Mouse (Mus musculus): ENCODE results near the gene Olfr447. TPM values are rescaled to one million over a fixed set of nuclear protein-coding genes. Genes with fewer than 3 reads are reported as not detected.

The Olfr447 gene
- polyA plus RNA-seq (2012; rRNA removed): not detected in 2 replicates

GRCm38 (mm10) chr6:42908578-42908977, at the start of gene Olfr447:
Gene Olfr447, plus strand, starts transcription at chr6:42908878.
- Histone ChIP-seq H3K27ac (ENCODE audit: control insufficient read depth, insufficient read depth, low read length) (no peak within 1 kb of the TSS), H3K27me3 (ENCODE audit: control insufficient read depth, insufficient read depth, low read length) (no peaks in the 10 kb centered on the region), H3K4me3 (ENCODE audit: control insufficient read depth, insufficient read depth, low read length) (no peak within 1 kb of the TSS), H3K4me1 (replicated peaks; ENCODE audit: control insufficient read depth, insufficient read depth, low read length) (no peaks in the 10 kb centered on the region), H3K36me3 (ENCODE audit: control insufficient read depth, insufficient read depth, low read length) (no peaks in the 10 kb centered on the region)
- no peak for DNase-seq
- TF ChIP-seq CTCF (IDR thresholded peaks at IDR 0.05; ENCODE audit: borderline replicate concordance, control insufficient read depth, extremely low read depth, insufficient read depth, low read length, poor library complexity): no peak
- no peak for TF ChIP-seq POLR2A (IDR thresholded peaks at IDR 0.05; ENCODE audit: control insufficient read depth, extremely low read depth, insufficient read depth, low read length, poor library complexity)

DNA sequence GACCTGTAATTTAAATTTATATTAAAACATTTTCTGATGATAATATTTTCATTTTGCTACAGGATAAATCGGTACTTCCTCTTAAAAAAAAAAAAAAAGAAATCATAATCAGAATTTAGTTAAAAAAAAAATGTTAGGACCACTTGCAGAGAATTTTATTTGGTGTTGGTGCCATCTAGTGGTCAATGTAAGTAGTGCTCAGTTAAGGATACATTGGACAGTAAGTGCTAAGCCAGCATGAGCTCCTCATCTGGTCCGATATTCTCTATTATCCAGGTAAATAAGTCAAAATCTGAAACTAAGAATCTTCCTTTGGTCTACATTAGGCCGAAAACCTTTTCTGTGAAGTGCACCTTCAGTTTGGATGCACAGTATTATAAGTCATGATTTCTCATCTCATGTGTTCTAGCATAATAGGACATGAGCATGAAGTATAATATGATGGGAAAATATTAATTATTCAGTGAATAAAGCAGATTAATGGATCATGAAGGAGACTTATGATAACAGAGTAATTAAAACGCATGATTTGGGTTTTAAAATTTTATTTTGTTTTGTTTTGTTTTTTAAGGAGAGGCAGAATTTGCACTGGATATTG, 48.4 kb upstream of the Olfr447 start:
- WGBS: 17% methylated on average over 4 of the region's 4 CpGs
- Histone ChIP-seq H3K36me3 (ENCODE audit: control insufficient read depth, insufficient read depth, low read length) (no peaks in the 10 kb centered on the region), H3K27ac (ENCODE audit: control insufficient read depth, insufficient read depth, low read length) (no peak overlapping the region), H3K27me3 (ENCODE audit: control insufficient read depth, insufficient read depth, low read length) (no peaks in the 10 kb centered on the region), H3K4me3 (ENCODE audit: control insufficient read depth, insufficient read depth, low read length) (no peak overlapping the region), H3K4me1 (replicated peaks; ENCODE audit: control insufficient read depth, insufficient read depth, low read length) (no peaks in the 10 kb centered on the region)
- TF ChIP-seq CTCF (IDR thresholded peaks at IDR 0.05; ENCODE audit: borderline replicate concordance, control insufficient read depth, extremely low read depth, insufficient read depth, low read length, poor library complexity): no peak
- no peak for TF ChIP-seq POLR2A (IDR thresholded peaks at IDR 0.05; ENCODE audit: control insufficient read depth, extremely low read depth, insufficient read depth, low read length, poor library complexity)
- peak; percentile 7 for DNase-seq

DNA sequence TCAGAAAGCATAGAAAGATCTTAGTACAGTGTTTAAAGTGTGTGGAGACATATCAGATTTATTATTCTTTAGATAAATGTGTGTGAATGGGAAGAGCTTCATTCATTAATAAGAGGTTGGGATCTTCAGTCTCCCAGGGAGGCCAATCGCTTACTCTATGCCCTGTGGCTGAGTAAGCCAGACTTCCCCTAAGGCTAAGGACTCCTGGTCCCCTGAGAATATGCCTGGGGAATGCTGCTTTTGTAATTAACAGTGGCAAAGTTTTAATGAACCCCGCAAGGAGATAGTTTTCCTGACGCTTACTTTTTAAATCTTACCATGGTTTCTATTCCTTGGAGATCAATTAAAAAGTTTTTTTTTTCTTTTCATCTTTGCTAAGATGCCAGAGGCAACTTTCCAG, 39.0 kb upstream of the Olfr447 start:
- 87% methylated on average over 3 of the region's 3 CpGs for WGBS
- no peak for DNase-seq
- no peaks in the 10 kb centered on the region for H3K36me3 ChIP-seq (ENCODE audit: control insufficient read depth, insufficient read depth, low read length)
- H3K27ac ChIP-seq (ENCODE audit: control insufficient read depth, insufficient read depth, low read length): no peak overlapping the region
- no peaks in the 10 kb centered on the region for H3K4me1 ChIP-seq (replicated peaks; ENCODE audit: control insufficient read depth, insufficient read depth, low read length)
- H3K4me3 ChIP-seq (ENCODE audit: control insufficient read depth, insufficient read depth, low read length): no peak overlapping the region
- no peak for TF ChIP-seq CTCF (IDR thresholded peaks at IDR 0.05; ENCODE audit: borderline replicate concordance, control insufficient read depth, extremely low read depth, insufficient read depth, low read length, poor library complexity)
- no peak for TF ChIP-seq POLR2A (IDR thresholded peaks at IDR 0.05; ENCODE audit: control insufficient read depth, extremely low read depth, insufficient read depth, low read length, poor library complexity)
- no peaks in the 10 kb centered on the region for H3K27me3 ChIP-seq (ENCODE audit: control insufficient read depth, insufficient read depth, low read length)

DNA sequence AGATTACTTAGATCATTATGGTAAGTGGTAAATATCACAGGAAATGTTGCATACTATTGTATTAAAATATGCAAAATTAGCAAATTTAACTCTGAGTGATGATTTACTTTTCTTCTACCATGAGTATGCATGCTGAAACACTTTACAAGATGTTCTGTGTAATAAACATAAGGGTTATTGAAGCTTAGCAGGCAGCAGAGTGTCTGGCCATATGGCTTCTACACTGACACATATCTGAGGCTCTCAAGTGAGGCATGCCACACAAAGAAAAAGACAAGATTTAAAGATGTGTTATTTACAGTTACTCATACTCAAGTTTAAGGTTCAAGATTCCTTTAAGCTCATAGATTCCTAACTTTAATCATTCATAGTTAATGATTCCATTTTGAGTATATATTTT, 32.4 kb upstream of the Olfr447 start:
- no peak overlapping the region for H3K4me3 ChIP-seq (ENCODE audit: control insufficient read depth, insufficient read depth, low read length)

GRCm38 (mm10) chr6:42890141-42890540, 18.5 kb upstream of the Olfr447 start, which contains the start of gene Olfr448:
Gene Olfr448, plus strand, starts transcription at chr6:42890441.
- Histone ChIP-seq H3K4me3 (ENCODE audit: control insufficient read depth, insufficient read depth, low read length) (no peak within 1 kb of the TSS), H3K27ac (ENCODE audit: control insufficient read depth, insufficient read depth, low read length) (no peak within 1 kb of the TSS), H3K27me3 (ENCODE audit: control insufficient read depth, insufficient read depth, low read length) (no peaks in the 10 kb centered on the region), H3K4me1 (replicated peaks; ENCODE audit: control insufficient read depth, insufficient read depth, low read length) (no peaks in the 10 kb centered on the region), H3K36me3 (ENCODE audit: control insufficient read depth, insufficient read depth, low read length) (no peaks in the 10 kb centered on the region)
- no peak for DNase-seq
- 97% methylated on average over 1 of the region's 1 CpGs for WGBS
- no peak for TF ChIP-seq CTCF (IDR thresholded peaks at IDR 0.05; ENCODE audit: borderline replicate concordance, control insufficient read depth, extremely low read depth, insufficient read depth, low read length, poor library complexity)
- TF ChIP-seq POLR2A (IDR thresholded peaks at IDR 0.05; ENCODE audit: control insufficient read depth, extremely low read depth, insufficient read depth, low read length, poor library complexity): no peak

More for the DNA sequence above, 32.4 kb upstream of the Olfr447 start:
- TF ChIP-seq POLR2A (IDR thresholded peaks at IDR 0.05; ENCODE audit: control insufficient read depth, extremely low read depth, insufficient read depth, low read length, poor library complexity): no peak
- no peak for TF ChIP-seq CTCF (IDR thresholded peaks at IDR 0.05; ENCODE audit: borderline replicate concordance, control insufficient read depth, extremely low read depth, insufficient read depth, low read length, poor library complexity)
- DNase-seq: no peak
- no peaks in the 10 kb centered on the region for H3K36me3 ChIP-seq (ENCODE audit: control insufficient read depth, insufficient read depth, low read length)
- no peak overlapping the region for H3K27ac ChIP-seq (ENCODE audit: control insufficient read depth, insufficient read depth, low read length)
- H3K27me3 ChIP-seq (ENCODE audit: control insufficient read depth, insufficient read depth, low read length): no peaks in the 10 kb centered on the region
- H3K4me1 ChIP-seq (replicated peaks; ENCODE audit: control insufficient read depth, insufficient read depth, low read length): no peaks in the 10 kb centered on the region

DNA sequence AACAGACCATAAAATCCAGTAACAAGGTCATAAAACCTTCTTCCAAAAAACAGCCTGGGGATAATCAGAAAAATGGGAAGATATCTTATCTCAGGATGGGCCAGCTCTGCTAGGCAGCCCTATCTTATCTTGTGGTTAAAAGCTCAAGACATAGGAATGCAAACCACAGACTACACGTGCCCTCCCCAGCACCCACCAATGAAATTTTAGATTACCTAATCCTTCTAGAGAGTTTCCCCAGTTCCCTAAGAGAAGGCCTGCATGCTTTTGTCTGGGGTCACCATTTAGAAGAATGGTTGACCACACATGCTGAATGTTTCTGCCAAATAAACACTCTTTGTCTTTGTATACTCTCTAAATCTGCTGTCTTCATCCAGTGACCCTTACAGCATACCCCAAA, 8.3 kb upstream of the Olfr447 start:
- Histone ChIP-seq H3K27me3 (ENCODE audit: control insufficient read depth, insufficient read depth, low read length) (no peaks in the 10 kb centered on the region), H3K27ac (ENCODE audit: control insufficient read depth, insufficient read depth, low read length) (no peak overlapping the region), H3K4me3 (ENCODE audit: control insufficient read depth, insufficient read depth, low read length) (no peak overlapping the region), H3K4me1 (replicated peaks; ENCODE audit: control insufficient read depth, insufficient read depth, low read length) (no peaks in the 10 kb centered on the region), H3K36me3 (ENCODE audit: control insufficient read depth, insufficient read depth, low read length) (no peaks in the 10 kb centered on the region)
- WGBS: 19% methylated on average over 1 of the region's 1 CpGs
- TF ChIP-seq CTCF (IDR thresholded peaks at IDR 0.05; ENCODE audit: borderline replicate concordance, control insufficient read depth, extremely low read depth, insufficient read depth, low read length, poor library complexity): no peak
- DNase-seq: no peak

DNA sequence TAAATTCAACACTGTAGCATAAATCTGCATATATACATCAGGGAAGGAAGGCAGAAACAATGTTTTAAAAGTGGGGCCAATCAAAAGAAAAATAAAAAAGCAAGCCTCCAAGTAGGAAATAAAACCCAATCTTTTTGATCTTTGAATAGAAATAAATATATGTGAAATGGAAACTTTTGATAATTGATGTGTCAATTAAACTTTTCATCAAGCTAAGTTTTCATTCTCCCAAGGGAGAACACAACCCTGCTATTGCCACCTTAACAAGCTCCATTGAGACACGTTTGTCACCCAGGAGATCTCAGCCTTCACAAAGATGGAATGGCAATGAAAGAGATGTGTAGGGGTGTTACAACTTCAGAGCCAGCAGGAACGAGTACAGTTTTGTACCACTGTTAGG, 12.4 kb downstream of the Olfr447 start, which contains the start of gene Olfr446:
Gene Olfr446 (plus strand): TSS at position 301 of the 400 bp plus-strand sequence.
- no peak for DNase-seq
- no peaks in the 10 kb centered on the region for H3K36me3 ChIP-seq (ENCODE audit: control insufficient read depth, insufficient read depth, low read length)
- H3K4me3 ChIP-seq (ENCODE audit: control insufficient read depth, insufficient read depth, low read length): no peak within 1 kb of the TSS
- TF ChIP-seq POLR2A (IDR thresholded peaks at IDR 0.05; ENCODE audit: control insufficient read depth, extremely low read depth, insufficient read depth, low read length, poor library complexity) (no peak), CTCF (IDR thresholded peaks at IDR 0.05; ENCODE audit: borderline replicate concordance, control insufficient read depth, extremely low read depth, insufficient read depth, low read length, poor library complexity) (no peak)
- no peaks in the 10 kb centered on the region for H3K4me1 ChIP-seq (replicated peaks; ENCODE audit: control insufficient read depth, insufficient read depth, low read length)
- no peak within 1 kb of the TSS for H3K27ac ChIP-seq (ENCODE audit: control insufficient read depth, insufficient read depth, low read length)
- no peaks in the 10 kb centered on the region for H3K27me3 ChIP-seq (ENCODE audit: control insufficient read depth, insufficient read depth, low read length)
- 82% methylated on average over 2 of the region's 2 CpGs for WGBS
